Mouse (Mus musculus) ES-Bruce4 (cell line): ENCODE data around the gene Acacb.

Experiments used
- CTCF ChIP-seq: IDR thresholded peaks from one replicate; pipeline ENCODE4 v1.8.1; 2011; ENCODE audit warnings: low read depth, low read length
- EP300 ChIP-seq: IDR thresholded peaks from 2 replicates; pipeline ENCODE4 v1.6.1; 2011; ENCODE audit warnings: low read depth, low read length; ENCODE audit not compliant: insufficient read depth
- POLR2A ChIP-seq: IDR thresholded peaks from one replicate; pipeline ENCODE4 v1.8.1; 2011; ENCODE audit warnings: low read length; ENCODE audit not compliant: insufficient read depth

- TF ChIP-seq EP300, result no peak
- TF ChIP-seq CTCF, result peak; percentile 79
- TF ChIP-seq POLR2A, result no peak
Measured at GRCm38 (mm10) chr5:114286102-114286501, 139.8 kb downstream of the Acacb start.
